Mouse (Mus musculus): Measurements from ENCODE around the gene Rps8. TPM values are rescaled to one million over a fixed set of nuclear protein-coding genes. Genes with fewer than 3 reads are reported as not detected.
A peak's percentile ranks its signal among the peaks of the same experiment; 100 is the strongest.

The Rps8 gene
- polyA plus RNA-seq, 1 experiment from 2014 or later, result 668 TPM

DNA sequence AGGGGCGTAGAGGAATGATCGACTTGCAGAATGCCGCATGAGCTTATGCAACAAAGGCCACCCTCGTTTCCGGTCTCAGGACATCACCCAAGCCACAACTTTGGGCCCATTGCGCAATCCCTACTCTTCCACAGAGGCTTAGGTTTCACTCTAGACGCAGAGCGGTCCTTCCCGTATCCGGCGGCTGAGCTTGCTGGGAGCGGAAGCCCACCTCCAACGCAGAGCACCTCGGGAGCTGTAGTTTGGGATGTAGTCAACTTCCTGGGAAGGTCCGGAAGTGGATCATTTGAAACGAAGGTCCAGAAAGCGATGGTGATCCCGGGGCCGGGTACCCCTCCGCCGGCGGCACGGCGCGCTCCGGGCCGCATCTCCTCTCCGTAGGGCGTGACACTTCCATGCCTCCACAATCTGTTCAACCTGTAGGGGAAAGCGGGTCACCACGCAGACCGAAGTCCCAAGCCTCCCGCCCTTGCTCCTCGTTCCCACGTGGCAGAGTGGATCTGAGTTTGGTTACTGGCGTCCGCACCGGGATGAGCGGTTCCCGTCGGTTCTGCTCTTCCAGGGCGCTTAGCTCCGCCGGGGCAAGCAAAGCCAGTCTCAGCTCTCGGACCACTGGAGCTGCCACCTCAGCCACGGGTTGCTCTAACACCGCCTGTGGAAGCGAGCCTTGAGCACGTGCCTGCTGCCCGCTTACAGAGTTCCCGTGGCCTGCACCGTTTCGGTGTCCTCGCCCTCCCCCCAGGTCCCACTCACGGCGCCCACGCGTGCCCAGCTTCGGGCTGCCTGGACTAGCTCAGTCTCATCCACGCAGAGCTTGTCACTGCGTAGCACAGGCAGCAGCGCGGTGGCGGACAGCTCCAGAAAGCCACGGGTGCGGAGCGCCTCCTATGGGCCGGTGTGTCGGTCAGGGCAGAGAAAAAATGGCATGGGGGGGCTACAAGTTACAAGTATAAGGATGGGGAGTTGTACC lies 35.3 kb downstream of the Rps8 start:
- under 1% methylated on average over 69 of the region's 69 CpGs for WGBS
- H3K36me3 ChIP-seq (replicated peaks), result no peaks in the 10 kb centered on the region
- H3K27me3 ChIP-seq, result no peaks in the 10 kb centered on the region
- ATAC-seq (ENCODE audit: low FRiP score), result peak; percentile 94
- H3K27ac ChIP-seq, result peak overlapping the region; percentile 89
- H3K4me1 ChIP-seq, result peaks cover 25% of the 10 kb centered on the region
- no peaks in the 10 kb centered on the region for H3K9me3 ChIP-seq
- peak overlapping the region; percentile 99 for H3K4me2 ChIP-seq
- peak overlapping the region; percentile 68 for H3K4me3 ChIP-seq (replicated peaks)
- H3K9ac ChIP-seq, result peak overlapping the region; percentile 70

DNA sequence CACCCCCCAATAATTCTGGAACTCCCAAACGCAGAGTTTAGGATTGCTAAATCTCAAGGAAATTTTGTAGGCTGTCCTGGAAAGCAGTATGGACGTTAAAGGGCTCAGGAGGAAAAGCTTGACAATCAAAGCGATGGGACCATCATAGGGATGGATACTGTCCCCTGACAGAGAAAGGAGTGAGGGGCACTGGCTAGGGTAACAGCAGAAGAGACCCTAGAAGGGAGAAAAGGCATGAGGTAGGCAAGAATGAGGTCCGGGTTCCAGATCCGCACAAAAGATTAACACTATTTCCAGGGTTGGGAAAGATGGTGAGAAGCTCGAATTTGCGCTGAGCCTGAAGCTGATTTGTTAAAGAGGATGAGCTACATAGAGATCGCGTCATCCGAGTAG lies 36.0 kb downstream of the Rps8 start:
- H3K27ac ChIP-seq, result peak overlapping the region; percentile 89
- no peaks in the 10 kb centered on the region for H3K27me3 ChIP-seq
- WGBS, result 7% methylated on average over 10 of the region's 10 CpGs
- H3K4me2 ChIP-seq, result peak overlapping the region; percentile 99
- H3K36me3 ChIP-seq (replicated peaks), result no peaks in the 10 kb centered on the region
- peaks cover 19% of the 10 kb centered on the region for H3K4me1 ChIP-seq
- H3K9ac ChIP-seq, result peak overlapping the region; percentile 70
- H3K9me3 ChIP-seq, result no peaks in the 10 kb centered on the region
- H3K4me3 ChIP-seq (replicated peaks), result peak overlapping the region; percentile 68
- ATAC-seq (ENCODE audit: low FRiP score), result peak; percentile 21; the same call in 1 of the 2 replicates

DNA sequence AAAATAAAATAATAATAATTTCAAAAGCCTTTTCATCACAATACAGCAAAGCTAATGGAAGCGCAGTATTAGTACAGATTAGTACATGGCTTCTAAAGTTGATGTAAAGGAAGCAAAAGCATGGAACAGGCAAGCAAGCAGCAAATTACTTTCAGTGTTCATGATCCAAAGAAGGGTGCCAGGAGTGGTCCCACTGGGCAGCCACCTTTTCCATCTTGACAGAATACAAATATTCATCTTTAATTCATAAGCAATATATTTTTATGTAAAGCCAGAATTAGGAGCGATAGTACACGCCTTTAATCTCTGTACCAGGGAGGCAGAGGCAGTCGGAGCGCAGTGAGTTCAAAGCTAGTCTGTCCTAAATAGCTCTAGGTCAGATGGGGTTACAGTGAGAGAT lies 36.4 kb downstream of the Rps8 start:
- no peaks in the 10 kb centered on the region for H3K9me3 ChIP-seq

DNA sequence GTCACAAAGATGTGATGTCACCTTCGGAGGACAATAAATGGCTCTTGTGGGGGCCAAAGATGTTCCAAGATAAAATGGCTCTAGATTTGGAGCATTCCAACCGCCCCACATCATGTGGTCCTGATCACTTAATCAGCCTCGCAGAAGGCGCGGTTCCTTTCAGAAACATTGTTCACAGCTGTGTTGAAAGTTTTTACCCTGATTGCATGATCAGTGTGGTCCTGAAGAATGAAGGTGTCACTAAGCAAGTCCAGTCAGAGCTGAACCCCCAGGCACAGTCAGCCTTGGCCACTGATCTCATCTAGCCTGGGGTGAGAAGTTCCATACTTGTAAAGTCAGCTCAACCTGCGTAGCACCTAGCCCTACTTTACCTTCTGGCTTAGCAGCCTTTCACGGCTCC lies 38.1 kb downstream of the Rps8 start:
- H3K27ac ChIP-seq, result no peak overlapping the region
- no peaks in the 10 kb centered on the region for H3K27me3 ChIP-seq
- H3K9ac ChIP-seq, result no peak overlapping the region
- WGBS, result 97% methylated on average over 7 of the region's 7 CpGs
- H3K4me1 ChIP-seq, result peaks cover 13% of the 10 kb centered on the region
- H3K36me3 ChIP-seq (replicated peaks), result 0 out of 2 replicates have a peak, but pooled peaks cover 2% of the 10 kb centered on the region
- no peak overlapping the region for H3K4me3 ChIP-seq (replicated peaks)
- no peak overlapping the region for H3K4me2 ChIP-seq
- no peaks in the 10 kb centered on the region for H3K9me3 ChIP-seq
- no peak for ATAC-seq (ENCODE audit: low FRiP score)

More for the DNA sequence above, 36.4 kb downstream of the Rps8 start:
- peaks cover 14% of the 10 kb centered on the region for H3K4me1 ChIP-seq
- 79% methylated on average over 5 of the region's 5 CpGs for WGBS
- peak overlapping the region; percentile 99 for H3K4me2 ChIP-seq
- no peaks in the 10 kb centered on the region for H3K27me3 ChIP-seq
- H3K4me3 ChIP-seq (replicated peaks), result peak overlapping the region; percentile 68
- peak overlapping the region; percentile 89 for H3K27ac ChIP-seq
- peak overlapping the region; percentile 70 for H3K9ac ChIP-seq
- no peak for ATAC-seq (ENCODE audit: low FRiP score)
- no peaks in the 10 kb centered on the region for H3K36me3 ChIP-seq (replicated peaks)

DNA sequence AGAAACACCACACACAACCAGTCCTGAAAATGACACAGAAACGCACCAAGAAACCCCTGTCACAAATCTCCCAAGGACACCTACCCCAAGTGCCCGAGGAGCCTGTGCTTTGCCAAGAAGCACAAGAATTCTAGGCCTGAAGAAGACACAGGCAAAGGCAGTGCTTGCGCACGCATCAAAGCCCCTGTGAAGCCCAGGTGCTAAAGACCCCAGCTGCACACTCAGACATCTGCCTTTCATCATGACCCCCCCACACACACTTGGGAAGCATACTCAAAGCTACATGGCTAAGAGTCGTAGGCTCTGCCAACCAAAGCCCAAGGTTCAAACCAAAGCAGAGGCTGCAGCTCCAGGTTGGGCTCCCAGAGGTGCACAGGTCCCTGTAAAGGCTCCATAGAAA lies 40.5 kb downstream of the Rps8 start:
- no peak overlapping the region for H3K27ac ChIP-seq
- no peaks in the 10 kb centered on the region for H3K9me3 ChIP-seq
- H3K4me1 ChIP-seq, result peaks cover 6% of the 10 kb centered on the region
- no peak overlapping the region for H3K4me2 ChIP-seq
- H3K9ac ChIP-seq, result no peak overlapping the region
- H3K27me3 ChIP-seq, result no peaks in the 10 kb centered on the region
- H3K4me3 ChIP-seq (replicated peaks), result no peak overlapping the region
- H3K36me3 ChIP-seq (replicated peaks), result peaks cover 13% of the 10 kb centered on the region
- WGBS, result 85% methylated on average over 5 of the region's 5 CpGs
- no peak for ATAC-seq (ENCODE audit: low FRiP score)

DNA sequence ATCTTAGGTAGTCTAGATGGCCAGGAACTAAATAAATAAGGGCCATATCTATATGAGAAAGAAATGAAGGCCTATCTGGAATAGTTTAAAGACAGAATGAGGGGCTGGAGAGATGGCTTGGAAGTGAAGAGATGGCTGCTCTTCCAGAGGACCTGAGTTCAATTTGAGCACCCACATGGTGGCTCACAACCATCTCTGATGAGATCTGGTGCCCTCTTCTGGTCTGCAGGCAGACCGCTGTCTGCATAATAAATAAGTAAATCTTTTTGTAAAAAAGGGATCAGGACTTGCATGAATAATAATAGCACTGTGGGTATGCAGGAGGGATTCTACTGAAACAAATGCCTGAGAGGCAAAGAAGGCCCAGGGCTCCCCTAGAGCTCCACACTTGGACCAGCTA lies 42.8 kb downstream of the Rps8 start:
- Histone ChIP-seq H3K36me3 (replicated peaks) (peaks cover 37% of the 10 kb centered on the region), H3K27me3 (no peaks in the 10 kb centered on the region), H3K9ac (no peak overlapping the region), H3K4me2 (no peak overlapping the region), H3K27ac (no peak overlapping the region), H3K9me3 (no peaks in the 10 kb centered on the region), H3K4me1 (no peaks in the 10 kb centered on the region), H3K4me3 (replicated peaks) (no peak overlapping the region)
- 75% methylated on average over 1 of the region's 1 CpGs for WGBS
- ATAC-seq (ENCODE audit: low FRiP score), result no peak

DNA sequence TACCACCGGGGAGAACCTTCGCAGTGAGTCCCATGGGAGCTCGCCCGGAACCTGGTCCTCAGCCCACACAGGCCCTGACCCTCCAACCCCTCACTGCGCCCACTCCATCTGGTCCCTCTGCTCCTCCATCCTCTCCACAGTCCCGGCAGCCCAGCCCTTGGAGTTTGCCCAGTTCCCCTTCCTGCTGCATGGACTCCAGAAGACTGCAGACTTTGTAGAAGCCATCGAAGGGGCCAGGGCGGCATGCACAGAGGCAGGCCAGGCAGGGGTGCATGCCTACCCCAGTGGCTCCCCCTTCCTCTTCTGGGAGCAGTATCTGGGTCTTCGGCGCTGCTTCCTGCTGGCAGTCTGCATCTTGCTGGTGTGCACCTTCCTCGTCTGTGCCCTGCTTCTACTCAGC lies 45.1 kb downstream of the Rps8 start:
- Histone ChIP-seq H3K36me3 (replicated peaks) (peaks cover 44% of the 10 kb centered on the region), H3K4me3 (replicated peaks) (no peak overlapping the region), H3K27me3 (no peaks in the 10 kb centered on the region), H3K4me1 (no peaks in the 10 kb centered on the region), H3K9ac (no peak overlapping the region), H3K27ac (no peak overlapping the region), H3K9me3 (no peaks in the 10 kb centered on the region), H3K4me2 (no peak overlapping the region)
- no peak for ATAC-seq (ENCODE audit: low FRiP score)
- WGBS, result 95% methylated on average over 11 of the region's 11 CpGs

DNA sequence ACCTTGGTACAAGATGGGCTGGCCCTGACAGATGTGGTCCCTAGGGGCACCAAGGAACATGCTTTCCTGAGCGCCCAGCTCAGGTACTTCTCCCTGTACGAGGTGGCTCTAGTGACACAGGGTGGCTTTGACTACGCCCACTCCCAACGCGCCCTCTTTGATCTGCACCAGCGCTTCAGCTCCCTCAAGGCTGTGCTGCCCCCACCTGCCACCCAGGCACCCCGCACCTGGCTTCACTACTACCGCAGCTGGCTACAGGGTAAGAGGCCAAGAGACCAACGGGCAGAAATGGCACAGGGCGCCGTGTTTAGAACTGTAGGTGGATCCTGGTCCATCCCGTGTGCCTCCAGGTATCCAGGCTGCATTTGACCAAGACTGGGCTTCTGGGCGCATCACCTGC lies 45.8 kb downstream of the Rps8 start:
- H3K4me3 ChIP-seq (replicated peaks), result no peak overlapping the region
- H3K27ac ChIP-seq, result no peak overlapping the region
- no peak for ATAC-seq (ENCODE audit: low FRiP score)
- no peaks in the 10 kb centered on the region for H3K27me3 ChIP-seq
- no peak overlapping the region for H3K9ac ChIP-seq
- no peaks in the 10 kb centered on the region for H3K4me1 ChIP-seq
- no peaks in the 10 kb centered on the region for H3K9me3 ChIP-seq
- peaks cover 46% of the 10 kb centered on the region for H3K36me3 ChIP-seq (replicated peaks)
- 92% methylated on average over 13 of the region's 13 CpGs for WGBS
- H3K4me2 ChIP-seq, result no peak overlapping the region

DNA sequence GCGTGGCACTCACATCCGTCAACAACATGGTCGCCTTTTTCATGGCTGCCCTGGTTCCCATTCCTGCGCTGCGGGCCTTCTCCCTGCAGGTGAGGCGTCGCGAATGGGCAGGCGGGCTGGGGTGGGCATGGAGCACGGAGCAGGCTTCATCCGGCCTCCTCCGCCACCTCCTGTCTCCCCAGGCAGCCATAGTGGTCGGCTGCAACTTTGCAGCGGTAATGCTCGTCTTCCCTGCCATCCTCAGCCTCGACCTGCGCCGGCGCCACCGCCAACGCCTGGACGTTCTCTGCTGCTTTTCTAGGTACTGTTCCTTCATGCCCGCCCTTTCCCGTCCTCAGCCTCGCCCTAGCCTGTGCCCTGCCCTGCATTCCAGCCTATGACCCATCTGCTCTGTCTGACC lies 46.7 kb downstream of the Rps8 start:
- no peak for ATAC-seq (ENCODE audit: low FRiP score)
- H3K4me3 ChIP-seq (replicated peaks), result no peak overlapping the region
- no peaks in the 10 kb centered on the region for H3K9me3 ChIP-seq
- 94% methylated on average over 25 of the region's 25 CpGs for WGBS
- no peak overlapping the region for H3K27ac ChIP-seq
- H3K4me1 ChIP-seq, result no peaks in the 10 kb centered on the region; the same call in 1 of the 2 replicates
- peaks cover 46% of the 10 kb centered on the region for H3K36me3 ChIP-seq (replicated peaks)
- H3K9ac ChIP-seq, result no peak overlapping the region
- H3K4me2 ChIP-seq, result no peak overlapping the region
- no peaks in the 10 kb centered on the region for H3K27me3 ChIP-seq

DNA sequence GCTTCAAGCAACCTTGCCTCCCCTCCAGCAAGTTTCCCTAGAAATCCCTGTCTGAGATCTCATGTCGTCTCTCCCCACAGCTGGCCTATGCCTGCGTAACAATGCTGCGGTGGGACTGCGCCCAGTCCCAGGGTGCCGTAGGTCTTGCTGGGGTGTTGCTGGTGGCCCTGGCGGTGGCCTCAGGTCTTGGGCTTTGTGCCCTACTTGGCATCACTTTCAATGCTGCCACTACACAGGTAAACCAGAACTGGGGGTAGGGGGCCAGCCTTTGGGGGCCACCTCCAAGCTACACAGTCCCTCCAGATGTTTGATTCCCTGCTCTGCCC lies 47.6 kb downstream of the Rps8 start:
- peaks cover 50% of the 10 kb centered on the region for H3K36me3 ChIP-seq (replicated peaks)

DNA sequence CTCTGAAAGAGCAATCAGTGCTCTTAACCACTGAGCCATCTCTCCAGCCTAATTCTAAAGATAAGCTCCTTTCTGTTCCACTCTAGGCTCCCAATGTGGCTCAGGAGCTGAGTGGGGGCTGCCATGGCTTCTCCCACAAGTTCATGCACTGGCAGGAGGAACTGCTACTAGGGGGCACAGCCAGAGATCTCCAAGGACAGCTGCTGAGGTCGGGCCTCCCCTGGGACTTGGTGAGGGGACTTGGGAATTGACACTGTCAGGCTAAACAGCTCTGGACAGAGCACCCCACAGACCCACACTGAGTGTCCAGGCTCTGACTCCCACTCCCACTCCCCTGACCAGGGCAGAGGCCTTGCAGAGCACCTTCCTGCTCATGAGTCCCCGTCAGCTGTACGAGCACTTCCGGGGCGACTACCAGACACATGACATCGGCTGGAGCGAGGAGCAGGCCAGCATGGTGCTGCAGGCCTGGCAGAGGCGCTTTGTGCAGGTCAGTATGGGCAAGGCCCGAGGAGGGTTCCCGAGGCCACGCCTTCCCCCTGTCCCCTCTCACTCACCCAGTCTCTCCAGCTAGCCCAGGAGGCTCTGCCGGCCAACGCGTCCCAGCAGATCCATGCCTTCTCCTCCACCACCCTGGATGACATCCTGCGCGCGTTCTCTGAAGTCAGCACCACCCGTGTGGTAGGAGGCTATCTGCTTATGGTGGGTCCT lies 48.1 kb downstream of the Rps8 start:
- Histone ChIP-seq H3K36me3 (replicated peaks) (peaks cover 48% of the 10 kb centered on the region), H3K4me2 (no peak overlapping the region), H3K27ac (no peak overlapping the region), H3K4me3 (replicated peaks) (no peak overlapping the region), H3K27me3 (no peaks in the 10 kb centered on the region), H3K9ac (no peak overlapping the region), H3K9me3 (no peaks in the 10 kb centered on the region), H3K4me1 (no peaks in the 10 kb centered on the region; the same call in 1 of the 2 replicates)
- no peak for ATAC-seq (ENCODE audit: low FRiP score)
- WGBS, result 91% methylated on average over 18 of the region's 18 CpGs

More for the DNA sequence above, 47.6 kb downstream of the Rps8 start:
- H3K4me1 ChIP-seq, result no peaks in the 10 kb centered on the region; the same call in 1 of the 2 replicates
- no peak overlapping the region for H3K9ac ChIP-seq
- no peak for ATAC-seq (ENCODE audit: low FRiP score)
- H3K9me3 ChIP-seq, result no peaks in the 10 kb centered on the region
- no peak overlapping the region for H3K4me2 ChIP-seq
- H3K27me3 ChIP-seq, result no peaks in the 10 kb centered on the region
- no peak overlapping the region for H3K4me3 ChIP-seq (replicated peaks)
- WGBS, result 92% methylated on average over 6 of the region's 6 CpGs
- no peak overlapping the region for H3K27ac ChIP-seq

DNA sequence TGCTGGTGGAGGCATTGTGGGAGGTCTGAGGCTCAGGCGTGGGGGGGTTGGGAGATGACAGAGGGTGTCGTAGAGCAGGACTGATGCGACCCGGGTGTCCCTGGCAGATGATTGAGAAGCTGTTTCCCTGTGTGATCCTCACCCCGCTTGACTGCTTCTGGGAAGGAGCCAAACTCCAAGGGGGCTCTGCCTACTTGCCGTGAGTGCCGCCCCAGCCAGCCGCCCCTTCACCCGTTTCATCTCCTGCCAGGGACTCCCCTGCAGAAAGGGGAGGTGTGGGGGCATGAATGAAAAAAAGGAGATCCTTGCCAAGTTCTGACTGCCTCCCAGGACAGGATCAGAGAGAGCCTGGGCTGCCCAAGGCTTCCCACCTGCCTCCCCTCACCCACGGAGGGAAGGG lies 50.9 kb downstream of the Rps8 start:
- Histone ChIP-seq H3K9ac (no peak overlapping the region), H3K4me3 (replicated peaks) (no peak overlapping the region), H3K4me1 (no peaks in the 10 kb centered on the region; the same call in 1 of the 2 replicates), H3K9me3 (no peaks in the 10 kb centered on the region), H3K27me3 (no peaks in the 10 kb centered on the region), H3K27ac (no peak overlapping the region), H3K4me2 (no peak overlapping the region), H3K36me3 (replicated peaks) (peaks cover 34% of the 10 kb centered on the region)
- ATAC-seq (ENCODE audit: low FRiP score), result no peak
- 67% methylated on average over 10 of the region's 10 CpGs for WGBS
